Mouse (Mus musculus): ENCODE results near the gene Pimreg.

DNA sequence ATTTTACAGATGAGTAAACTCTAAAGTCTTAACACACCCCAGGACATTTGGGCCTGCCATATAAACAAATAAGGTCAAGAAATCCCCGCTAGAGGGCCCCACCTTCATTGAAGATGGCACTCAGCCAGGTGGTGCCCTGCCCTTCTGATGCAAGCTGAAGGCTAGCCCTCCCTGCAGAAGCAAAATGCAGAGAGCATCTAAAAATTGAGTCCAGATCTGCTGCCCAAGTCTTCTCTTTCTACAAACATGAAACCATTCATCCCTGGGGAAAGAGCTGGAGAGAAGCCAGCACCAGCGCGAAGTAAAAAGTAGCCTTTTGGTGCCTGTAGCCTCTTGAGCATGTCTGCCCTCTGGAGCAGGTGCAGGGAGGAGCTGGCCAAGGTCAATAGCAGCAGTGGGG is 36.2 kb downstream of the Pimreg start:
- TF ChIP-seq CTCF (IDR thresholded peaks at IDR 0.05; ENCODE audit: control insufficient read depth, insufficient read depth, insufficient read length) (no peak), USF1 (IDR thresholded peaks at IDR 0.05; ENCODE audit: low read depth) (no peak), MYOD1 (IDR thresholded peaks at IDR 0.05; ENCODE audit: control insufficient read depth, insufficient read length, low read depth) (no peak), MAX (IDR thresholded peaks at IDR 0.05) (no peak)
